Mouse (Mus musculus) testis, postnatal 10 days (tissue): Measurements from ENCODE around the gene Casq2.

Experiments
- DNase-seq: peaks from one replicate; pipeline ENCODE4 v3.0.0; 2021; ENCODE audit warnings: low spot score

Gene Casq2

GRCm38 (mm10) chr3:102083589-102084230 lies 2.5 kb upstream of the Casq2 start:
- DNase-seq, result no peak

GRCm38 (mm10) chr3:102084833-102085491 lies 1.3 kb upstream of the Casq2 start:
- no peak for DNase-seq

GRCm38 (mm10) chr3:102085719-102086118 lies 496 bp upstream of the Casq2 start:
- DNase-seq, result peak; percentile 62

- DNase-seq, result no peak
Observed at GRCm38 (mm10) chr3:102094841-102095240, 8.6 kb downstream of the Casq2 start.

- no peak for DNase-seq
Observed at GRCm38 (mm10) chr3:102095412-102095811, 9.2 kb downstream of the Casq2 start.

- DNase-seq, result no peak
Observed at GRCm38 (mm10) chr3:102096366-102096765, 10.2 kb downstream of the Casq2 start.

- DNase-seq, result no peak
Observed at GRCm38 (mm10) chr3:102096976-102097375, 10.8 kb downstream of the Casq2 start.

GRCm38 (mm10) chr3:102099242-102099641 lies 13.0 kb downstream of the Casq2 start:
- no peak for DNase-seq

- no peak for DNase-seq
Observed at GRCm38 (mm10) chr3:102099793-102100192, 13.6 kb downstream of the Casq2 start.

- DNase-seq, result no peak
Observed at GRCm38 (mm10) chr3:102101445-102101844, 15.2 kb downstream of the Casq2 start.

GRCm38 (mm10) chr3:102103811-102104565 lies 17.8 kb downstream of the Casq2 start:
- no peak for DNase-seq

- DNase-seq, result no peak
Observed at GRCm38 (mm10) chr3:102108201-102108600, 22.0 kb downstream of the Casq2 start.

- DNase-seq, result no peak
Observed at GRCm38 (mm10) chr3:102111979-102112599, 25.9 kb downstream of the Casq2 start.

GRCm38 (mm10) chr3:102120947-102121346 lies 34.7 kb downstream of the Casq2 start:
- no peak for DNase-seq

GRCm38 (mm10) chr3:102122046-102122445 lies 35.8 kb downstream of the Casq2 start:
- DNase-seq, result peak; percentile 70

- no peak for DNase-seq
Observed at GRCm38 (mm10) chr3:102123654-102124053, 37.4 kb downstream of the Casq2 start.

- no peak for DNase-seq
Observed at GRCm38 (mm10) chr3:102125546-102125945, 39.3 kb downstream of the Casq2 start.

- DNase-seq, result no peak
Observed at GRCm38 (mm10) chr3:102127114-102127513, 40.9 kb downstream of the Casq2 start.

- no peak for DNase-seq
Observed at GRCm38 (mm10) chr3:102128242-102128641, 42.0 kb downstream of the Casq2 start.

- no peak for DNase-seq
Observed at GRCm38 (mm10) chr3:102130478-102130877, 44.3 kb downstream of the Casq2 start.

- no peak for DNase-seq
Observed at GRCm38 (mm10) chr3:102131627-102132324, 45.6 kb downstream of the Casq2 start.
